Comparison of ENCODE assay signal across 20 mouse cellular contexts in the genomic region with DNA sequence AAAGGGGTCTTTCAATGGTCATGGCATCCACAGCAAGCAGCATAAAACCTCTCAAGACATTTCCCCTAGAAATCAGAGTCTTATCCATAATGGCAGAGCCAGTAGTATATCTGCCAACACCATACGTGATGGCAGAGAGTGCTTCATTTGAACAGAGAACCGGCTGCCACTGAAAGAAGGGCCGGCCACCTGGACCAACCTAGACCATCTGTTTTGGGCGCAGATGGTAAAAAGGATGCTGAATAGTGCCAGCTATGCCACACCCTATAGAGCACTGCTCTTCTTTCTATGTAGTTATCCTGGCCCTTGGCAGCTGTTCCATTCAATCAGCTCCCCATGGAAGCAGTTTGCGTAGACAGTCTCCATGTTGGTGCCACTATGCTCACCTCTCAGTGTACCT.
A peak's percentile ranks its signal among the peaks of the same experiment; 100 is the strongest.
DNase-seq lines count a peak whose midpoint lies in the region; ATAC-seq lines count a peak whose summit lies in the region.
"Had no signal": no experiment of that assay in that cellular context is flagged by ENCODE, and none has a peak within 500 bp of the region (broad histone marks: within the 10 kb centered on the region; RNA-seq: fewer than 3 reads in every experiment).

No protein-coding gene starts in this region.

- WGBS in hindbrain, embryonic 14.5 days = 82% methylated on average over 5 of the region's 5 CpGs
- WGBS in hindbrain, embryonic 12.5 days = 95% methylated on average over 5 of the region's 5 CpGs

- peaks cover 25% of the 10 kb centered on the region for H3K4me1 ChIP-seq in hindbrain, embryonic 14.5 days (replicated peaks; ENCODE audit: control insufficient read depth, insufficient read depth, low read length)
- peaks cover 33% of the 10 kb centered on the region for H3K4me1 ChIP-seq in hindbrain, embryonic 12.5 days
- H3K4me1 ChIP-seq: liver, embryonic 15.5 days had no signal

- H3K4me3 ChIP-seq in hindbrain, embryonic 14.5 days (replicated peaks; ENCODE audit: low read length) = no peak overlapping the region
- no peak overlapping the region for H3K4me3 ChIP-seq in hindbrain, embryonic 12.5 days
- H3K4me3 ChIP-seq: forebrain, embryonic 10.5 days; limb, embryonic 15.5 days; liver, embryonic 15.5 days; neural tube, embryonic 12.5 days had no signal

- no peak overlapping the region for H3K9ac ChIP-seq in hindbrain, embryonic 14.5 days
- H3K9ac ChIP-seq in hindbrain, embryonic 12.5 days = no peak overlapping the region
- H3K9ac ChIP-seq: limb, embryonic 15.5 days; liver, embryonic 15.5 days; neural tube, embryonic 12.5 days had no signal

- peak; percentile 43 for DNase-seq in hindbrain, embryonic 14.5 days (ENCODE audit: low spot score)
- DNase-seq in brain, adult 2 months (ENCODE audit: low read depth, low spot score) = peak; percentile 86
- DNase-seq in cerebellum, adult 11-12 months = peak; percentile 85
- DNase-seq in cerebellum, postnatal 10 days = peak; percentile 80 to 86
- no peak for DNase-seq in heart, adult 18-20 months
- DNase-seq in right cerebral cortex, adult 18-20 months = no peak
- DNase-seq: adrenal gland, postnatal 36 days; kidney, adult 18-20 months; lung, postnatal 4 days; midbrain, embryonic 14.5 days; right cerebral cortex, postnatal 25 days; spleen, adult 18-20 months had no signal

- no peaks in the 10 kb centered on the region for H3K36me3 ChIP-seq in hindbrain, embryonic 14.5 days (replicated peaks; ENCODE audit: control insufficient read depth, insufficient read depth)
- peaks cover 7% of the 10 kb centered on the region; the same call in 1 of the 2 replicates for H3K36me3 ChIP-seq in hindbrain, embryonic 12.5 days
- H3K36me3 ChIP-seq: liver, embryonic 15.5 days; neural tube, embryonic 12.5 days had no signal

- H3K9me3 ChIP-seq in hindbrain, embryonic 14.5 days (ENCODE audit: control insufficient read depth, low read length) = no peaks in the 10 kb centered on the region
- no peaks in the 10 kb centered on the region for H3K9me3 ChIP-seq in hindbrain, embryonic 12.5 days (replicated peaks)
- H3K9me3 ChIP-seq: forebrain, embryonic 10.5 days; limb, embryonic 15.5 days; liver, embryonic 15.5 days; neural tube, embryonic 12.5 days had no signal

- no peaks in the 10 kb centered on the region for H3K27me3 ChIP-seq in hindbrain, embryonic 14.5 days (ENCODE audit: control insufficient read depth, insufficient read depth, low read length)
- no peaks in the 10 kb centered on the region for H3K27me3 ChIP-seq in hindbrain, embryonic 12.5 days
- H3K27me3 ChIP-seq: limb, embryonic 15.5 days; liver, embryonic 15.5 days; neural tube, embryonic 12.5 days had no signal

- H3K27ac ChIP-seq in hindbrain, embryonic 14.5 days = no peak overlapping the region
- no peak overlapping the region for H3K27ac ChIP-seq in hindbrain, embryonic 12.5 days
- H3K27ac ChIP-seq: forebrain, embryonic 10.5 days; kidney, postnatal 0 days; limb, embryonic 15.5 days; liver, embryonic 15.5 days; neural tube, embryonic 12.5 days had no signal

- H3K4me2 ChIP-seq in hindbrain, embryonic 14.5 days (replicated peaks) = no peak overlapping the region
- no peak overlapping the region for H3K4me2 ChIP-seq in hindbrain, embryonic 12.5 days (replicated peaks)
- H3K4me2 ChIP-seq: heart, embryonic 11.5 days; limb, embryonic 15.5 days; liver, embryonic 15.5 days; neural tube, embryonic 12.5 days had no signal

- ATAC-seq in hindbrain, embryonic 14.5 days (ENCODE audit: low FRiP score) = no peak
- ATAC-seq in hindbrain, embryonic 12.5 days (ENCODE audit: low FRiP score) = no peak
- ATAC-seq: CD4-positive, CD25-positive, alpha-beta regulatory T cell, adult 4 months had no signal

Comparison
In these comparisons a context has a peak if more than half of its experiments do, and no peak if none do; other contexts are left out.
1. DNase-seq: peak in hindbrain, embryonic 14.5 days (single experiment), brain, adult 2 months (single experiment), cerebellum, adult 11-12 months (single experiment) and cerebellum, postnatal 10 days (2 of 2); none in heart, adult 18-20 months (0 of 2) and right cerebral cortex, adult 18-20 months (single experiment).